Mouse (Mus musculus): ENCODE measurements around the gene Ndufaf1. TPM values are rescaled to one million over a fixed set of nuclear protein-coding genes. Genes with fewer than 3 reads are reported as not detected.
A peak's percentile ranks its signal among the peaks of the same experiment; 100 is the strongest.
"Not testable (repeated sequence)": the region's sequence is repeated elsewhere in the genome, so short reads cannot be mapped to it uniquely, and the experiment has no call there.

Gene Ndufaf1
- polyA plus RNA-seq, 1 experiment from 2014 or later, result 52.0 TPM

DNA sequence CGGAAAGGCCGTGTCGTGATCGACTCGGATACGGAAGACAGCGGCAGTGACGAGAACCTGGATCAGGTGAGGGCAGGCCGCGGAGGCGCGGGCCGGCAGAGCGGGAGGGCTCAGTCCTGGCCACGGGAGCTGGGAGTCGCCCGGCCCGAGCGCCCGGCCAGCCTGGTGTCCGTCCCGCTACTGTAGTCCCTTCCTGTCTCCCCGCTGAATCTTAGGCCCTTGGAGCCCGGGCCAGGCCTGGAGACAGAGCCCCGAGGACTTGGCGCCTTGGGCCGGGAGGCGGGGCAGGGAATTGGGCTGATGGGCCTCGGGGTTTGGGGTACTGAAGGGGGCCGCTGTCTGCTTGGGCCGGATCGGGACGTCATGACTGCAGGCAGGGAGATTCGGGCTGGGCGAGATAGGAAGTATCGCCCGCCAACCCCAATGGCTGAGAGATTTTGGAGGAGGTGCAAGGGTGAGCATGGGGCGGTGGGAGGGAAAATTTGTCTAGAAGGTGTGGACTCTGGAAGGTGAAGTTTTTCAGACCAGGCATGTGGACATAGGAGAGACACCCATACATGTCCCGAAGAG, 12.7 kb upstream of the Ndufaf1 start:
- H3K4me1 ChIP-seq, result peaks cover 19% of the 10 kb centered on the region
- peaks cover 5% of the 10 kb centered on the region; the same call in 1 of the 2 replicates for H3K36me3 ChIP-seq
- H3K4me3 ChIP-seq, result peak overlapping the region; percentile 99
- peak; percentile 80 for ATAC-seq (ENCODE audit: insufficient number of reproducible peaks, insufficient read depth, low FRiP score, low TSS enrichment, low read depth)
- H3K27ac ChIP-seq, result peak overlapping the region; percentile 75
- H3K9me3 ChIP-seq, result no peaks in the 10 kb centered on the region
- peak overlapping the region; percentile 84 for H3K4me2 ChIP-seq
- H3K9ac ChIP-seq, result peak overlapping the region; percentile 99
- H3K27me3 ChIP-seq, result no peaks in the 10 kb centered on the region
- under 1% methylated on average over 39 of the region's 39 CpGs for WGBS

DNA sequence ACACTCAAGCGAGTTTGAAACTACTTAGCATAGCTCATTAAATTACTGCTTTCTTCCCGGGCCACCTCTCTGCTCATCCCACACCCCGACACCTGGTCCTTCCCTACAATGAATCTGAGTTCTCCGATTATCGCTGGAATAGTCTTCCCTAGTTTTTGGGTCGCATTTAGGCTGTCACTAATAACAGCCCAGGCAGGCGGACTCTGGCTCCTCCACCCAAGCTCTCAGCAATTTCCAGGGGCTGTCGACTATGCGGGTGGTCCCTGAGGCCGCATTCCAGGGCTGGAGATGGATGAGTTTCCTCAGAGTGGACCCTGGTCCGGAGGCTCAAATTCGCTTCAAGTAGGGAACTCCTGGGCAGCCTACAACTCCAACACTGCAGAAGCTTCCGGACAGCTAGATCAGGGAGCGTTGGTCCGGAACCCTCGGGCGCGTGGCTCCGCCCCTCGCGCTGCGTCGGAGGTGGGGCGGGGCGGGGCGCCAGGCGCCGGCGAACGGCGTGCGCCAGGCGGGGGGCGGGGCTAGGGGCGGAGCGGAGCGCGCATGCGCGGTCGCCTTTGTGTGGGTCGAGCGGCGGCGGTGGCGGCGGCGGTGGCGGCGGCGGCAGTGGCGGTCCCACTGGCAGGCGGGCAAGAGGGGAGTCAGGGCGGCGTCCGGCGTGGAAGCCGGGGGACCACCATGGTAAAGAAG, 12.0 kb upstream of the Ndufaf1 start, which contains the start of gene Rtf1:
Rtf1 (plus strand) TSS at position 544 of the 690 bp plus-strand sequence.
- peak within 1 kb of the TSS; percentile 83 for H3K27ac ChIP-seq
- H3K36me3 ChIP-seq, result peaks cover 3% of the 10 kb centered on the region; the same call in 1 of the 2 replicates
- no peaks in the 10 kb centered on the region for H3K9me3 ChIP-seq
- peak within 1 kb of the TSS; percentile 99 for H3K9ac ChIP-seq
- H3K4me3 ChIP-seq, result peak within 1 kb of the TSS; percentile 99
- under 1% methylated on average over 53 of the region's 58 CpGs for WGBS
- H3K27me3 ChIP-seq, result no peaks in the 10 kb centered on the region
- H3K4me2 ChIP-seq, result peak within 1 kb of the TSS; percentile 84
- H3K4me1 ChIP-seq, result peaks cover 16% of the 10 kb centered on the region
- peak; percentile 94 for ATAC-seq (ENCODE audit: insufficient number of reproducible peaks, insufficient read depth, low FRiP score, low TSS enrichment, low read depth)

DNA sequence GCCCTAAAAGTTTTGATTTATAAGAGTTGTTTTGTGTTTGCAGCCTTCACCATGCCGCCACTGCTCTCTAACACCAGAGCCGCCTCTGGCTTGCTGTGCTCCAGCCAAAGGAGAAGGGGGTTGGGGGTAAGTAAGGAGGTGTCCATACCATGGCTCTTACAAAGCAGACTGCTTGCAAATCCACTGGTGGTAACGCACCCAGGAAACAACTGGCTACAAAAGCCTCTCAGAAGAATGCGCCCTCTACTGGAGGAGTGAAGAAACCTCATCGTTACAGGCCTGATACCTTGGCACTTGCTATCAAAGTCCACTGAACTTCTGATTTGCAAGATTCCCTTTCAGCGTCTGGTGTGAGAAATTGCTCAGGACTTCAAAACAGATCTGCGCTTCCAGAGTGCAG, 6.4 kb upstream of the Ndufaf1 start:
- WGBS, result 17% methylated on average over 7 of the region's 7 CpGs
- no peak overlapping the region for H3K27ac ChIP-seq
- H3K9ac ChIP-seq, result no peak overlapping the region
- no peak overlapping the region for H3K4me3 ChIP-seq
- H3K4me2 ChIP-seq, result no peak overlapping the region
- no peaks in the 10 kb centered on the region for H3K36me3 ChIP-seq
- H3K9me3 ChIP-seq, result no peaks in the 10 kb centered on the region
- ATAC-seq (ENCODE audit: insufficient number of reproducible peaks, insufficient read depth, low FRiP score, low TSS enrichment, low read depth), result no peak
- H3K4me1 ChIP-seq, result no peaks in the 10 kb centered on the region
- no peaks in the 10 kb centered on the region for H3K27me3 ChIP-seq

GRCm38 (mm10) chr2:119665744-119666143, 3.1 kb upstream of the Ndufaf1 start:
- not testable (repeated sequence) for H3K4me2 ChIP-seq; H3K27ac ChIP-seq; H3K36me3 ChIP-seq; H3K4me1 ChIP-seq; ATAC-seq (ENCODE audit: insufficient number of reproducible peaks, insufficient read depth, low FRiP score, low TSS enrichment, low read depth); H3K9me3 ChIP-seq; H3K9ac ChIP-seq; H3K27me3 ChIP-seq; H3K4me3 ChIP-seq
- WGBS, result 69% methylated on average over 22 of the region's 23 CpGs

GRCm38 (mm10) chr2:119644254-119644653, 18.4 kb downstream of the Ndufaf1 start:
- Histone ChIP-seq H3K36me3 (peaks cover 84% of the 10 kb centered on the region), H3K9me3 (no peaks in the 10 kb centered on the region), H3K4me3 (no peak overlapping the region), H3K4me1 (no peaks in the 10 kb centered on the region), H3K27ac (no peak overlapping the region), H3K4me2 (no peak overlapping the region), H3K27me3 (no peaks in the 10 kb centered on the region), H3K9ac (no peak overlapping the region)
- 92% methylated on average over 5 of the region's 5 CpGs for WGBS
- ATAC-seq (ENCODE audit: insufficient number of reproducible peaks, insufficient read depth, low FRiP score, low TSS enrichment, low read depth), result no peak

GRCm38 (mm10) chr2:119641214-119641912, 21.3 kb downstream of the Ndufaf1 start:
- H3K4me3 ChIP-seq, result no peak overlapping the region
- H3K36me3 ChIP-seq, result peaks cover 83% of the 10 kb centered on the region
- no peak overlapping the region for H3K9ac ChIP-seq
- ATAC-seq (ENCODE audit: insufficient number of reproducible peaks, insufficient read depth, low FRiP score, low TSS enrichment, low read depth), result no peak
- H3K9me3 ChIP-seq, result no peaks in the 10 kb centered on the region
- no peak overlapping the region for H3K27ac ChIP-seq
- no peaks in the 10 kb centered on the region for H3K27me3 ChIP-seq
- H3K4me2 ChIP-seq, result no peak overlapping the region
- H3K4me1 ChIP-seq, result no peaks in the 10 kb centered on the region
- WGBS, result 95% methylated on average over 5 of the region's 5 CpGs

DNA sequence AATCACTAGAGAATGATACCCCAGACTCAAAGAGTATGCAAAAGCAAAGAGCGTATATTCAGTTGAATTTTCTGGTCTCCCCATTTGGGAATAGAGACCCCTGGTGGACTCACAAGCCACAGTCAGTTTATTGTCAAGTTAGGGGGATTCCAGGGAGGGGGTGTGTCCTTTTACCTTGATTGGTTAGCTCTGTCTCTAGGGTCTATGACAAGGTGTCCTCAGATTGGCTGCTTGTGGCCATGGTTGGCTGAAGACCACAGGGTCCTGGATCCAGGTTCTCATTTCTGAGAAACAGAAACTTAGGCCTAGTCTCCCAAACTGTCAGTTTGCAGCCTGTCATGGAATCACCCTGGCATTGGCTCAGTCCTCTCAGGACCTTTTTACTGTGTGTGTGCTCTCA, 25.8 kb downstream of the Ndufaf1 start:
- H3K36me3 ChIP-seq, result peaks cover 91% of the 10 kb centered on the region
- no peaks in the 10 kb centered on the region for H3K27me3 ChIP-seq
- no peak overlapping the region for H3K4me2 ChIP-seq
- 89% methylated on average over 1 of the region's 1 CpGs for WGBS
- no peak overlapping the region for H3K9ac ChIP-seq
- H3K4me3 ChIP-seq, result no peak overlapping the region
- H3K9me3 ChIP-seq, result no peaks in the 10 kb centered on the region
- H3K4me1 ChIP-seq, result no peaks in the 10 kb centered on the region
- H3K27ac ChIP-seq, result no peak overlapping the region
- no peak for ATAC-seq (ENCODE audit: insufficient number of reproducible peaks, insufficient read depth, low FRiP score, low TSS enrichment, low read depth)

GRCm38 (mm10) chr2:119621302-119621701, 41.3 kb downstream of the Ndufaf1 start:
- no peak for ATAC-seq (ENCODE audit: insufficient number of reproducible peaks, insufficient read depth, low FRiP score, low TSS enrichment, low read depth)
- H3K36me3 ChIP-seq, result peaks cover 30% of the 10 kb centered on the region
- H3K27me3 ChIP-seq, result no peaks in the 10 kb centered on the region
- peak overlapping the region; percentile 1; the same call in 1 of the 2 replicates for H3K4me3 ChIP-seq
- H3K9ac ChIP-seq, result peak overlapping the region; percentile 33; the same call in 1 of the 2 replicates
- H3K4me2 ChIP-seq, result peak overlapping the region; percentile 26; the same call in 1 of the 2 replicates
- peaks cover 29% of the 10 kb centered on the region for H3K4me1 ChIP-seq
- H3K27ac ChIP-seq, result no peak overlapping the region
- WGBS, result 96% methylated on average over 2 of the region's 2 CpGs
- H3K9me3 ChIP-seq, result no peaks in the 10 kb centered on the region

- Histone ChIP-seq H3K36me3 (peaks cover 10% of the 10 kb centered on the region), H3K4me2 (peak overlapping the region; percentile 72), H3K9ac (peak overlapping the region; percentile 68), H3K4me3 (peak overlapping the region; percentile 74), H3K27ac (peak overlapping the region; percentile 72), H3K4me1 (peaks cover 29% of the 10 kb centered on the region)
- 15% methylated on average over 6 of the region's 6 CpGs for WGBS
- H3K9me3 ChIP-seq; H3K27me3 ChIP-seq; ATAC-seq (ENCODE audit: insufficient number of reproducible peaks, insufficient read depth, low FRiP score, low TSS enrichment, low read depth): not testable (repeated sequence)
These were observed 43.6 kb downstream of the Ndufaf1 start for GRCm38 (mm10) chr2:119619002-119619401.

- no peaks in the 10 kb centered on the region for H3K9me3 ChIP-seq
- H3K4me1 ChIP-seq, result peaks cover 29% of the 10 kb centered on the region
- H3K4me2 ChIP-seq, result peak within 1 kb of the TSS; percentile 74
- H3K27ac ChIP-seq, result peak within 1 kb of the TSS; percentile 72
- H3K27me3 ChIP-seq, result no peaks in the 10 kb centered on the region
- H3K36me3 ChIP-seq, result peaks cover 5% of the 10 kb centered on the region; the same call in 1 of the 2 replicates
- ATAC-seq (ENCODE audit: insufficient number of reproducible peaks, insufficient read depth, low FRiP score, low TSS enrichment, low read depth), result peak; percentile 98
- H3K4me3 ChIP-seq, result peak within 1 kb of the TSS; percentile 74
- peak within 1 kb of the TSS; percentile 80 for H3K9ac ChIP-seq
- WGBS, result under 1% methylated on average over 55 of the region's 55 CpGs
These were observed 44.2 kb downstream of the Ndufaf1 start, which contains the start of the genes Nusap1 and Oip5 for GRCm38 (mm10) chr2:119618199-119618982. Gene Nusap1 (plus strand): TSS chr2:119618298. Gene Oip5 (minus strand): TSS chr2:119618469.

GRCm38 (mm10) chr2:119617841-119618198, 44.8 kb downstream of the Ndufaf1 start:
- H3K4me3 ChIP-seq, result peak overlapping the region; percentile 74
- ATAC-seq (ENCODE audit: insufficient number of reproducible peaks, insufficient read depth, low FRiP score, low TSS enrichment, low read depth), result no peak; the same call in 1 of the 2 replicates
- H3K9ac ChIP-seq, result peak overlapping the region; percentile 80
- peaks cover 29% of the 10 kb centered on the region for H3K4me1 ChIP-seq
- no peaks in the 10 kb centered on the region for H3K27me3 ChIP-seq
- H3K36me3 ChIP-seq, result 0 out of 2 replicates have a peak, but pooled peaks cover 2% of the 10 kb centered on the region
- peak overlapping the region; percentile 74 for H3K4me2 ChIP-seq
- no peaks in the 10 kb centered on the region for H3K9me3 ChIP-seq
- under 1% methylated on average over 13 of the region's 13 CpGs for WGBS
- peak overlapping the region; percentile 72 for H3K27ac ChIP-seq
